Mouse (Mus musculus) erythroblast, embryonic 14.5 days (primary cell): ENCODE measurements around the gene Parp6. TPM values are rescaled to one million over a fixed set of nuclear protein-coding genes. Genes with fewer than 3 reads are reported as not detected.

Experiments used
- H3K27me3 ChIP-seq: 2 replicates; pipeline ENCODE4 v1.6.1; 2012; ENCODE audit warnings: inconsistent platforms; ENCODE audit not compliant: control insufficient read depth
- H3K36me3 ChIP-seq: 2 replicates; pipeline ENCODE4 v1.6.1; 2012; ENCODE audit warnings: mild to moderate bottlenecking, inconsistent platforms; ENCODE audit not compliant: control insufficient read depth
- H3K4me1 ChIP-seq: 2 replicates; pipeline ENCODE4 v1.6.1; 2012; ENCODE audit warnings: inconsistent platforms; ENCODE audit not compliant: control insufficient read depth
- H3K4me3 ChIP-seq: replicated peaks from 2 replicates; pipeline ENCODE3; 2012; ENCODE audit warnings: moderate library complexity, mild to moderate bottlenecking, inconsistent platforms
- H3K9me3 ChIP-seq: 2 replicates; pipeline ENCODE4 v1.6.1; 2012; ENCODE audit warnings: low read length, inconsistent platforms, mixed read lengths; ENCODE audit not compliant: control insufficient read depth
- GATA1 ChIP-seq: IDR thresholded peaks from 2 replicates; pipeline ENCODE4 v1.6.1; 2012; ENCODE audit warnings: low read length, inconsistent platforms, mixed read lengths
- TAL1 ChIP-seq: IDR thresholded peaks from 3 replicates; pipeline ENCODE4 v1.6.1; 2012; ENCODE audit warnings: low read length, inconsistent platforms, mixed read lengths
- polyA plus RNA-seq: library from polyadenylated mRNA; stranded (reverse); fragments of >175 nt; gene quantifications from 2 replicates; pipeline ENCODE4 v1.2.3, GENCODE M21; 2012

Gene Parp6
- polyA plus RNA-seq, 1 experiment, result 0.20 TPM

DNA sequence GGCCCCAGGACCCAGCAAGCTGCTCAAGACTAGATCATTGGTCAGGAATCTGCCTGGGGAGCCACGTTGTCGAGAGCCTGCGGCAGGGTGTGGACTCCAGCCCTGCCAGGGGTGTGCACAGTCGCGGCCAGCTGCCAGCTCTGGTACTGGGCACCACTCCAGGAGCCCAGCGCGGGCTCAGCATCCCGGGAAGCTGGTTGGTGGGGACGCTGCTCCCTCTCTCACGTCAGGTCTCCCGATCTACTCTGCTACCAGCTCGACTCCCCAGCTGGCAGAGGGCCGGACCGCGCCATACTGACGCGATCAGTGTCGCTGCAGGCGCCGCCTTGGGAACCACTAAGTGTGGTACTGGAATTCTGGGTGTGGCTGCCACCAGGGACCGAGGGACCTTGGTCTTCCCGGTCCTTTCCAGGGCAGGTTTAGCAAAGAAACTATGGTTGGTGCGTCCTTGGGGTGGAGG, 74.6 kb downstream of the Parp6 start:
- H3K27me3 ChIP-seq, result peaks cover 21% of the 10 kb centered on the region

DNA sequence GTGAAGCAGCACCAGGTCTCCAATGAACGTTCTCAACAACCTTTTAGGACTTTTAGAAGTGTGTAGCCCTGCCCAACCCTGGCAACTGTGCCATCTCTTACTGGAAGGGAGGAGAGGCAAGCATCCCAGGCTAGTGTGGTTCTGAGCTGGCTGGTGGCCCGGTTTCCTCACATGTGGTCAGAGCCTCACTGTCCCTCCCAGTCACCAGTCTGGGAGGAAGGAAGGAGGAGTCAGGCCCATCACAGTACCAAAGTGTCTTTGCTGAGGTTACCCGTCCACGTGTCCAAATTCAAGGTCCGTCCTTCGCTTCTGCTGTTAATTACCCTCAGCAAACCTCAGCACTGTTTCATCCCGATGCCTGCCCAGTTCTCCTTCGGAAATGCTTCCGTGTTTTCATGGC, 75.1 kb downstream of the Parp6 start:
- H3K27me3 ChIP-seq, result peaks cover 22% of the 10 kb centered on the region

More for the DNA sequence above, 74.6 kb downstream of the Parp6 start:
- Histone ChIP-seq H3K9me3 (no peaks in the 10 kb centered on the region), H3K4me1 (peaks cover 6% of the 10 kb centered on the region), H3K4me3 (no peak overlapping the region), H3K36me3 (no peaks in the 10 kb centered on the region)
- TF ChIP-seq TAL1 (no peak), GATA1 (no peak)

DNA sequence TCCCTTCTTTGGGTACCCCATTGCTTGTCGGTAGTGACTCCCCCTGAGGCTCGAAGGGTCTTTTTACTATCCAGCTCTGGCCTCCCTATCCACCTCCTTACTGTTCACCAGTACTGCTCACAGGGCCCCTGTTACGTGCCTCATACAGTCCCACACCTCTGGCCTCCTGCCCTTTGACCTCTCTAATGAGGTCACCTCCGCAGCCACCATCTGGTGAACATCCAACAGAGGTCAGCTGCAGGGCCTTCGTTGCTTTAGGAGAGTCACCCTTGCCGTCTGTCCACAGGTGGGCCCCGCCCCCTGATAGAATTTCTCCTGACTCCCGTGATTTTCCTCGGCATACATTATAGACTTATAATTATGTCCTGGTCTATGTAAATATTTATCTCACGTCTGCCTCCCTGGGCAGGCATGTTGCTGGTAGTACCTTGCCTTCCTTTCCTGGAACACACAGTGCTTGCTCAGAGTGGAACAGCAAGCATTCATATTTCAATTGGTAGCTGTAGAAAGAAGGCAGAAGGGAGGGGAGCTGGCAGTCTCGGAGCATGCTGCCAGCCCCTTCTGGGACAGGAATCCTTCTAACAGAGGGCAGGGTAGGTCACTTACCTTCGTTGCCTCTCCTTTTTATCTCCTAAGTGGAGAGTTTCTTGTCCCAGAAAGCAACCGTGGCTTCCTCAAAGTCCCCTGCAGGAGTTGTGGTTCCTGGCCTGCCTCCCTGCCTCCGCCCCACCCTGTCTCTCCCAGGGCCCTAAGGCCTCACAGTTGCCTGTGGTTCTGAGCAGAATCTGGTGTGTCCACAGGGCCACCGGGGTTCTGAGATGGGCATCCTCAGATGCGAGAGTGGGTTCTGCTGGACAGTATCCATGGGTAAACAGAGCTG, 77.7 kb downstream of the Parp6 start:
- H3K4me1 ChIP-seq, result 0 out of 2 replicates have a peak, but pooled peaks cover 2% of the 10 kb centered on the region
- H3K4me3 ChIP-seq, result no peak overlapping the region
- H3K9me3 ChIP-seq, result no peaks in the 10 kb centered on the region
- peaks cover 20% of the 10 kb centered on the region for H3K27me3 ChIP-seq
- TF ChIP-seq TAL1, result no peak
- TF ChIP-seq GATA1, result no peak
- H3K36me3 ChIP-seq, result no peaks in the 10 kb centered on the region

More for the DNA sequence above, 75.1 kb downstream of the Parp6 start:
- H3K4me1 ChIP-seq, result peaks cover 6% of the 10 kb centered on the region
- TF ChIP-seq GATA1, result no peak
- no peak for TF ChIP-seq TAL1
- no peaks in the 10 kb centered on the region for H3K36me3 ChIP-seq
- H3K4me3 ChIP-seq, result no peak overlapping the region
- H3K9me3 ChIP-seq, result no peaks in the 10 kb centered on the region

DNA sequence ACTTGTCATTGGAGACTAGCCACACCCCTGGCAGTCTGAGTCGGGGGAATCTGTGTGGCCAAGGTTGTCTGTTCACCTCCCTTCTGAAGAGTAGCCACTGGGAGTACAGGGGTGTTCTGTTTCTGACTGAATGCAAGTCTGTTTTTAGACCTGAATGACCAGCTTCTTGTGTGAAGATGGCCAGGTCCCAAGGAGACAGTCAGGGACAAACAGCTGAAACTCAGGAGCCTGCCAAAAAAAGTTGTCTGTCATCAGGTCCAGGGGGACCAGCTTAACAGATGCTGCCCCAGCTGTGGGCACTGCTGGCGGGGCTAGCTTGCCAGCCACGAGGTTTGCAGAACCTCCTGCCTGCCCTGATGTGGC, 78.3 kb downstream of the Parp6 start:
- no peak overlapping the region for H3K4me3 ChIP-seq
- TF ChIP-seq GATA1 (no peak), TAL1 (no peak)
- no peaks in the 10 kb centered on the region for H3K9me3 ChIP-seq
- no peaks in the 10 kb centered on the region for H3K36me3 ChIP-seq
- peaks cover 20% of the 10 kb centered on the region for H3K27me3 ChIP-seq
- 0 out of 2 replicates have a peak, but pooled peaks cover 2% of the 10 kb centered on the region for H3K4me1 ChIP-seq

DNA sequence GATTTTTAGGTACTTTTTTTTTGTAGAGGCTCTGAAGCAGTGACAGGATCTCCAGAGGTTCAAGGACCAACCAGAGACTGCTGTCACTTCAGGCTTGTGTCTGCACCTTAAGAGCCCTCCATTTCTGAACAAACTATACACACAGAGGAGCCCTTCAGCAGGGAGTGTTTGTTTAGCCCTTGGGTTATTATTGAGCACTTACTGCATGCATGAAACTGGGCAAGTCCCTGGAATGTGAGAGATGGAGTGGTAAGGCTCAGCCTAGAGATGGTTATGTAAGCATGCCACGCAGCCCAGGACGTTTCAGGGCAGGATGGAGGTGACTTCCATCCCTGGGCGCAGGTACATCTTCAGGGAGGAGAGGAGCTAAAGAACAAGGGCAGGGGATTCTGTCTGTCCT, 79.3 kb downstream of the Parp6 start:
- Histone ChIP-seq H3K4me3 (no peak overlapping the region), H3K9me3 (no peaks in the 10 kb centered on the region), H3K4me1 (0 out of 2 replicates have a peak, but pooled peaks cover 2% of the 10 kb centered on the region), H3K27me3 (peaks cover 20% of the 10 kb centered on the region), H3K36me3 (no peaks in the 10 kb centered on the region)
- TF ChIP-seq GATA1 (no peak), TAL1 (no peak)

Other genes with a start within 250 kb of the Parp6 start
- 2.4 and 3.2 TPM in 2 replicates for gene Arih1, start 130.7 kb upstream of the Parp6 start, polyA plus RNA-seq
- 0.42 and 0.60 TPM in 2 replicates for gene Hexa, start 77.7 kb upstream of the Parp6 start, polyA plus RNA-seq
- gene Tmem202, start 77.4 kb upstream of the Parp6 start, polyA plus RNA-seq, result 0.03 TPM in 1 of 2 replicates, not detected in the other
- not detected in 2 replicates for gene Celf6, start 39.4 kb upstream of the Parp6 start, polyA plus RNA-seq
- gene Pkm, start 39.1 kb downstream of the Parp6 start, polyA plus RNA-seq, result 4.3 and 4.7 TPM in 2 replicates
- gene Gramd2, start 62.9 kb downstream of the Parp6 start, polyA plus RNA-seq, result not detected in 2 replicates
- 0.01 and 0.04 TPM in 2 replicates for gene Senp8, start 133.4 kb downstream of the Parp6 start, polyA plus RNA-seq
- gene Myo9a, start 133.6 kb downstream of the Parp6 start, polyA plus RNA-seq, result 0.02 and 0.03 TPM in 2 replicates